Mouse (Mus musculus) forebrain, embryonic 10.5 days (tissue): Measurements from ENCODE around the gene Rps6kc1. TPM values are rescaled to one million over a fixed set of nuclear protein-coding genes. Genes with fewer than 3 reads are reported as not detected.

Source experiments
- DNase-seq: peaks from one replicate; pipeline ENCODE4 v3.0.0-alpha.2; 2017; ENCODE audit warnings: low spot score; ENCODE audit errors: extremely low spot score
- H3K27ac ChIP-seq: fragments of 300-500 bp; sonication (generic); 2 replicates; pipeline ENCODE4 v1.5.1; 2016; ENCODE audit warnings: mild to moderate bottlenecking
- H3K27me3 ChIP-seq: fragments of 300-500 bp; sonication (generic); 2 replicates; pipeline ENCODE4 v1.6.1; 2016; ENCODE audit warnings: mild to moderate bottlenecking; ENCODE audit not compliant: poor library complexity, severe bottlenecking
- H3K36me3 ChIP-seq: fragments of 300-500 bp; sonication (generic); replicated peaks from 2 replicates; pipeline ENCODE4 v1.6.1; 2016; ENCODE audit warnings: mild to moderate bottlenecking, moderate library complexity
- H3K4me1 ChIP-seq: fragments of 300-500 bp; sonication (generic); 2 replicates; pipeline ENCODE4 v1.6.1; 2016
- H3K4me3 ChIP-seq: fragments of 300-500 bp; sonication (generic); 2 replicates; pipeline ENCODE4 v1.5.1; 2016; ENCODE audit warnings: mild to moderate bottlenecking, moderate library complexity
- H3K9me3 ChIP-seq: fragments of 300-500 bp; sonication (generic); 2 replicates; pipeline ENCODE4 v1.6.1; 2016; ENCODE audit warnings: mild to moderate bottlenecking, moderate library complexity
- WGBS: fragments of 180-500 bp; shearing (Covaris S2); methylation state at CpG from one replicate; pipeline ENCODE4 v1.1.7; 2016; 5-methylcytosine and 5-hydroxymethylcytosine counted together
- polyA plus RNA-seq: library from polyadenylated mRNA; unstranded; fragments of >200 nt; fragmentation: Nextera tagmentation; extraction: Ambion mirVana; gene quantifications from 2 replicates; pipeline ENCODE4 v1.2.1, GENCODE M21; 2016

Gene Rps6kc1
- polyA plus RNA-seq = 14.7 and 17.3 TPM in 2 replicates

DNA sequence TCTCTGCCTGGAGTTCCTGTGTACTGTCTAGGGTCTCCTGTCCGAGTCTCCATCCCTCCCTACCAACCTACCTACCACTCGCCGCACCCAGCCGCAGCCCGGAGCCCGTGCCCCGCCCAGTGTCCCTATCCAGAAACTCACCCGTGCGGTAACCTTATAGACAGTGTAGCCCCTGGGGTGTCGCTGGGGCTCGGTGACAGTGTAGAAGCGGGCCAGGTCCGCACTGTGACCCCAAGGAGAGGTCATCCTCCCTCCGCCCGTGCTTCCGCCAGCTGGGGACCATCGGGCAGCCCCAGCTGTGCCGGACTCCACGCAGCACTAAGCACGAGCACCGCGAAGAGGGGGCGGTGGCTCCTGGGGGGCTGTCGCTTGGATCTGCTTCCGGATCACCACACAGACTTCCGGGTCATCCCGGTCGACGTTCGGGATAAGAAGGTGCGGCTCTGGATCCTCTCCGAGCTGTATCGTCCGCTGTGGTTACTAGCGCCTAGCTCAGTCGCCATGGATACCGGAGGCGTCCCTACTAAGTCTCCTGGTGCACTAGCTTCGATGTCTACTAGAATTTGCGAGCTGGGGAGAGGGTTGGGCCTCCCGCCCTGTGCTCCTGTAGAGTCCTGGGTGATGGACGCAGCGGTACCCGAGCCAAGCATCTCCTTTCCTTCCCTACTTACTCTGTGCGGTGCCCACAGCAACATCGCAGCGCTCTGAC lies at the start of gene Rps6kc1:
Gene Rps6kc1 (minus strand): TSS at position 356 of the 709 bp plus-strand sequence.
- peaks cover 32% of the 10 kb centered on the region for H3K4me1 ChIP-seq
- H3K27ac ChIP-seq = peak within 1 kb of the TSS; percentile 89
- H3K4me3 ChIP-seq = peak within 1 kb of the TSS; percentile 91
- H3K9me3 ChIP-seq = no peaks in the 10 kb centered on the region
- no peaks in the 10 kb centered on the region for H3K36me3 ChIP-seq
- peak; percentile 77 for DNase-seq
- H3K27me3 ChIP-seq = no peaks in the 10 kb centered on the region
- WGBS = under 1% methylated on average over 47 of the region's 47 CpGs

DNA sequence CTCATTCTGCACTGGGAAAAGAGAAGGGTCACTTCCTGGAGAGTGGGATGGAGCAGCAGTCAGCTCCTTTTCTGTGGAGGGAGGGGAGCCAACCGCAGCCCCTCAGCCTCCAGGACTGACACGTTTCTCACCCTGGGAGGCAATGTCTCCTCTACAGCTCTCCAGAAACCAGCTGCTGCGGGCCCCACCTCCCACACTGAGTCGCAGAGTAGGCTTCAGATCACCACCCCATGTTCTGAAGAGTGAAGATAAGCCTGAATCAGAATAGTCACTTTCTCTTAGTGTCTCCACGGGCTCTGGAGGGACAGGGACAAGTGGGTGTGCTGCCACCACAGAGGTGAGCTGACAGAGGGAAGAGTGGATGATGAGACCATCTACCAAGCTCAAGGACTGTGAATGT lies 47.3 kb upstream of the Rps6kc1 start:
- 88% methylated on average over 5 of the region's 5 CpGs for WGBS
- Histone ChIP-seq H3K4me1 (no peaks in the 10 kb centered on the region), H3K9me3 (no peaks in the 10 kb centered on the region), H3K27me3 (no peaks in the 10 kb centered on the region), H3K36me3 (peaks cover 99% of the 10 kb centered on the region), H3K4me3 (no peak overlapping the region), H3K27ac (no peak overlapping the region)
- no peak for DNase-seq

DNA sequence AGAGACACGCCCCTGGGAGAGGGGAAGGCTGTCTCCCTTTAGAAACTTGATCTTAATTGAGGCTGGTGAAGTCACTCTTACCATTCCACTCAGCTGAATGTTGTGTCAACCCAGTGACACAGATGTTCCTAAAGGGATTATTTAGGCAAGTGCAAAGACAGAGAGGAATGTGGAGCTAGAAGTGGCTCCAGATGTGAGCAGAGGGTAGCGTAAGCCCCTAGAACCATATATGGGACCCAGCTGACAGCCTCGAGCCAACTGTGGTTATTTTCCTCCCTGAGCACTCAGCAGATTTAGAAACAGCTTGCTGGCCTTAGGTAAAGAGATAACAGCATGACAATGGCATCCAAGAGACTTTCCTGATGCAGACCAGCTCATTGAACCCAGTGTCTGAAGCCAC lies 41.4 kb upstream of the Rps6kc1 start:
- no peak overlapping the region for H3K4me3 ChIP-seq
- H3K4me1 ChIP-seq = no peaks in the 10 kb centered on the region
- no peaks in the 10 kb centered on the region for H3K9me3 ChIP-seq
- H3K27ac ChIP-seq = no peak overlapping the region
- 67% methylated on average over 3 of the region's 3 CpGs for WGBS
- H3K27me3 ChIP-seq = no peaks in the 10 kb centered on the region
- no peak for DNase-seq
- H3K36me3 ChIP-seq = peaks cover 100% of the 10 kb centered on the region

- no peaks in the 10 kb centered on the region for H3K4me1 ChIP-seq
- H3K27me3 ChIP-seq = no peaks in the 10 kb centered on the region
- no peak overlapping the region for H3K27ac ChIP-seq
- no peaks in the 10 kb centered on the region for H3K9me3 ChIP-seq
- H3K4me3 ChIP-seq = no peak overlapping the region
- 91% methylated on average over 5 of the region's 5 CpGs for WGBS
- H3K36me3 ChIP-seq = peaks cover 100% of the 10 kb centered on the region
- no peak for DNase-seq
Observed at GRCm38 (mm10) chr1:190951014-190951413, 39.4 kb upstream of the Rps6kc1 start.

DNA sequence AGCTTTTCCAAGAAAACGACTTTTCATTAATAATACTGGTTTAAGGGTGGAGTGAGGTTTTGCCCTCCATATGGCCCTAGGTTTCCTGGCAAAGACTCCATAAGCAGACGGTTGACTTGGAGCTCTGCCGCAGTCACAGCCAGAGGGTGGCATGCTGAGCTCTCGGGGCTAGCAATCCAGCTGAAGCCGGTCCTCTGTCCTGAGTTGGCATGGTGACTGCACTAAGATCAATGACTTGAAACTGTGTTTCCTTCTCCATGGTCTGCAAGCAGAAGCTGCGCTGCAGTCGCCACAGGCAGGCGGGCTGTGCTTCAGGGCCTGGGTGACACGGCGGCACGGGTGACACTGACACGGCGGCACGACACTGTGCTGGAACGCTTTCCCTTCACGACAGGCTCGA lies 37.3 kb upstream of the Rps6kc1 start:
- H3K27ac ChIP-seq = no peak overlapping the region
- no peak for DNase-seq
- H3K4me1 ChIP-seq = no peaks in the 10 kb centered on the region
- H3K36me3 ChIP-seq = peaks cover 99% of the 10 kb centered on the region
- no peak overlapping the region for H3K4me3 ChIP-seq
- no peaks in the 10 kb centered on the region for H3K9me3 ChIP-seq
- 91% methylated on average over 17 of the region's 17 CpGs for WGBS
- no peaks in the 10 kb centered on the region for H3K27me3 ChIP-seq

GRCm38 (mm10) chr1:190948439-190948838 lies 36.9 kb upstream of the Rps6kc1 start:
- Histone ChIP-seq H3K4me1 (no peaks in the 10 kb centered on the region), H3K4me3 (no peak overlapping the region), H3K9me3 (no peaks in the 10 kb centered on the region), H3K27me3 (no peaks in the 10 kb centered on the region), H3K27ac (no peak overlapping the region), H3K36me3 (peaks cover 99% of the 10 kb centered on the region)
- 93% methylated on average over 7 of the region's 7 CpGs for WGBS
- no peak for DNase-seq

DNA sequence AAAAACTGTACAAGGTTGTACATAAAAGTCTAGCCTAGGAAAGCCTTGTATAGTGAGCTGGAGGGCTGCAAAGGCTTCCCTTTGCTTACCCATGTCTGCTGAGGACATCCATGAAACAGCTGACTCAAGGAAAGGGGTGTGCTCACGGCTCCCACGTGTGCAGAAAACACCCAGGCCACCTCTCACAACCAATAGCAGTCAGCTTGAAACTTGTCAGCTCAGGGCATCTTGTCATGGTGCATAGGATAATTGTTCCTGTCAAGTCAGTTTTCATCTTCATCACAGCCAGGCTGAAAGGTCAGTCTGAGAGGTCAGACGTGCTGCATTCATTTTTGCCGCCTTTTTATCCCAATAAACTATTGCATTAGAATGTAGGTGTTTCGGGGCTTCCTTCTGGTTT lies 36.4 kb upstream of the Rps6kc1 start:
- Histone ChIP-seq H3K4me3 (no peak overlapping the region), H3K36me3 (peaks cover 99% of the 10 kb centered on the region), H3K27me3 (no peaks in the 10 kb centered on the region), H3K4me1 (no peaks in the 10 kb centered on the region), H3K9me3 (no peaks in the 10 kb centered on the region), H3K27ac (no peak overlapping the region)
- DNase-seq = no peak
- WGBS = 90% methylated on average over 5 of the region's 5 CpGs

- 62% methylated on average over 6 of the region's 6 CpGs for WGBS
- no peaks in the 10 kb centered on the region for H3K27me3 ChIP-seq
- no peak overlapping the region for H3K4me3 ChIP-seq
- no peaks in the 10 kb centered on the region for H3K9me3 ChIP-seq
- peaks cover 99% of the 10 kb centered on the region for H3K36me3 ChIP-seq
- DNase-seq = peak; percentile 58
- H3K4me1 ChIP-seq = no peaks in the 10 kb centered on the region
- H3K27ac ChIP-seq = no peak overlapping the region
Observed at GRCm38 (mm10) chr1:190944109-190944760, 32.7 kb upstream of the Rps6kc1 start.

- H3K36me3 ChIP-seq = peaks cover 97% of the 10 kb centered on the region
- H3K27me3 ChIP-seq = no peaks in the 10 kb centered on the region
- no peaks in the 10 kb centered on the region for H3K4me1 ChIP-seq
- DNase-seq = no peak
- WGBS = 87% methylated on average over 7 of the region's 7 CpGs
- no peak overlapping the region for H3K4me3 ChIP-seq
- no peaks in the 10 kb centered on the region for H3K9me3 ChIP-seq
- no peak overlapping the region for H3K27ac ChIP-seq
Observed at GRCm38 (mm10) chr1:190939803-190940202, 28.2 kb upstream of the Rps6kc1 start.

GRCm38 (mm10) chr1:190930181-190930580 lies 18.6 kb upstream of the Rps6kc1 start:
- no peak for DNase-seq
- 95% methylated on average over 6 of the region's 6 CpGs for WGBS

DNA sequence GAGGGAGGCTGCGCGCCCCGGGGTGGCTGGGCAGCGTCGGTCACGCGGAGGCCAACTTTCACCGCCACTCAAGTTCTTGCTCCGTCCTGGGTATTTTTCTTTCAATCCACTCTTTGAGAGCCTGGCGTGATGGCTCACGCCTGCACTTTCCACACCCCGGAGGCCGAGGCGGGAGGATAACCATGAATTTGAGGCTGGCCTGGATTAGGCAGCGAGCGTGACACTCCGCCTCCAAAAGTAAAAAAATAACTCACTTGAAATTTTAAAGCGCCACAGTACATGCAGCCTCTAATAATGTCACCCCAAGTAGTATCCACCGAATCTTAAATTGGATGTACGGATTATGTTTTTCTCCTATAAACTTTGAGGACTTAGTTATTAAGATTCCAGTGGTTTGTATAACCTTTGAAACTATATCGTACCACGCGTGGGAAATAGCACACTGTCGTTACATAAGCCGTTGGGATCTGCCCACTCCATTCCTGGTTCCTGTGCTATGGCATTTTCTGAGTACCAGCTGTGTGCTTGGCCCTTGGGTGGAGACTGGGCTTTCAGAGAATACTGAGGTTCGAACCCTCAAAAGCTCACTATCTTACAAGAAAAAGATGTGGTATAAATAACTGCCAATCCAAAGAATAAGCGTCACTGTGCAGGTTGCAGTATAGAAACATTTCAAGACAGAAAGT lies 17.6 kb upstream of the Rps6kc1 start:
- Histone ChIP-seq H3K36me3 (peaks cover 13% of the 10 kb centered on the region), H3K4me1 (peaks cover 20% of the 10 kb centered on the region), H3K27me3 (no peaks in the 10 kb centered on the region), H3K4me3 (peak overlapping the region; percentile 79), H3K9me3 (no peaks in the 10 kb centered on the region), H3K27ac (peak overlapping the region; percentile 99)
- peak; percentile 48 for DNase-seq
- 10% methylated on average over 27 of the region's 27 CpGs for WGBS

More at GRCm38 (mm10) chr1:190930181-190930580, 18.6 kb upstream of the Rps6kc1 start:
- no peak overlapping the region for H3K4me3 ChIP-seq
- peaks cover 24% of the 10 kb centered on the region for H3K36me3 ChIP-seq
- no peak overlapping the region for H3K27ac ChIP-seq
- H3K4me1 ChIP-seq = peaks cover 20% of the 10 kb centered on the region
- no peaks in the 10 kb centered on the region for H3K27me3 ChIP-seq
- no peaks in the 10 kb centered on the region for H3K9me3 ChIP-seq

DNA sequence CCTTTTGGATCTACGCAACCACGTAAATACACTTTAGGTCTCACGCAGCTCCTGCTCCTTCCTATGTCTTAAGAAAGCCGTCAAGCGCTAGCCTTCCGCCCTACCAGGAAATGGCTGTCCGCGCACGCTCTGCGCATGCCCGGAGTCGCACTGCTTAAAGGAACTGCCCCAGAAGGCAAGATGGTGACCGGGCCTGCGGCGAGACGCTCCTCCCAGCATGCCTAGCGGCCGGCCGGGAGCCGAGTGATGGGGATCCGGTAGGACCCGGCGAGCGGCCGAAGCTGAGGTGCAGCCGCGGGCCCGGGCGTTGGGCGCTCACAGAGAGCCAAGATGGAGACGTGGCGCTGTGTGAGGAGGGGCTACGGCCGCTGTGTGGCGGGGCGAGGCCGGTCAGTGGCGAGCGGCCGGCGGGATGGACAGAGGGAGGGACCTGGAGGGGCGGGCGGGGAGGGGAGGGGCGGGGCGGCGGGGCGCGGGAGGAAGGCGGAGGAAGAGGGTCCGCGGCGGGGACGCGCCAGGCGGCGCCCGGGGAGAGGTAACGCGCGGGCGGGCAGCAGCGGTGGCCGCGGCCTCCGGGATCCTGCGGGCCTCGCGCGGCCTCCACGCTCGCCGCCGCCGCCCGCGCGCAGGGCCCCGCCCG lies 16.9 kb upstream of the Rps6kc1 start:
- Histone ChIP-seq H3K9me3 (no peaks in the 10 kb centered on the region), H3K4me1 (peaks cover 20% of the 10 kb centered on the region), H3K4me3 (peak overlapping the region; percentile 79), H3K36me3 (peaks cover 7% of the 10 kb centered on the region), H3K27ac (peak overlapping the region; percentile 99), H3K27me3 (no peaks in the 10 kb centered on the region)
- peak; percentile 97 for DNase-seq
- under 1% methylated on average over 63 of the region's 79 CpGs for WGBS
